Mouse (Mus musculus) cerebellum, adult 11-12 months (tissue): ENCODE results near the gene Gngt2.

Experiments
- DNase-seq: peaks from one replicate; pipeline ENCODE4 v3.0.0; 2022

Gene Gngt2

GRCm38 (mm10) chr11:95837059-95837458, at the start of gene Gngt2:
Gngt2 (plus strand) TSS chr11:95837216.
- DNase-seq: peak; percentile 47

- DNase-seq: no peak
These were observed 47.5 kb upstream of the Gngt2 start for GRCm38 (mm10) chr11:95789451-95789891.

- DNase-seq: peak; percentile 37
These were observed 45.2 kb upstream of the Gngt2 start for GRCm38 (mm10) chr11:95791787-95792186.

- DNase-seq: no peak
These were observed 44.0 kb upstream of the Gngt2 start for GRCm38 (mm10) chr11:95792950-95793509.

GRCm38 (mm10) chr11:95794201-95794600, 42.8 kb upstream of the Gngt2 start:
- no peak for DNase-seq

- no peak for DNase-seq
These were observed 41.4 kb upstream of the Gngt2 start for GRCm38 (mm10) chr11:95795582-95795981.

- DNase-seq: no peak
These were observed 32.0 kb upstream of the Gngt2 start for GRCm38 (mm10) chr11:95805010-95805409.

GRCm38 (mm10) chr11:95805527-95805926, 31.5 kb upstream of the Gngt2 start:
- no peak for DNase-seq

GRCm38 (mm10) chr11:95807884-95808283, 29.1 kb upstream of the Gngt2 start:
- no peak for DNase-seq

- no peak for DNase-seq
These were observed 28.5 kb upstream of the Gngt2 start for GRCm38 (mm10) chr11:95808448-95809011.

GRCm38 (mm10) chr11:95809603-95810002, 27.4 kb upstream of the Gngt2 start:
- no peak for DNase-seq

GRCm38 (mm10) chr11:95810828-95811227, 26.2 kb upstream of the Gngt2 start:
- no peak for DNase-seq

GRCm38 (mm10) chr11:95811741-95812140, 25.3 kb upstream of the Gngt2 start:
- no peak for DNase-seq

GRCm38 (mm10) chr11:95812224-95812623, 24.8 kb upstream of the Gngt2 start:
- no peak for DNase-seq

GRCm38 (mm10) chr11:95814101-95814500, 22.9 kb upstream of the Gngt2 start:
- DNase-seq: no peak

- DNase-seq: no peak
These were observed 22.2 kb upstream of the Gngt2 start for GRCm38 (mm10) chr11:95814857-95815256.

GRCm38 (mm10) chr11:95815412-95815811, 21.6 kb upstream of the Gngt2 start:
- DNase-seq: no peak

GRCm38 (mm10) chr11:95819138-95819537, 17.9 kb upstream of the Gngt2 start:
- DNase-seq: no peak

GRCm38 (mm10) chr11:95821511-95821910, 15.5 kb upstream of the Gngt2 start:
- DNase-seq: no peak

GRCm38 (mm10) chr11:95822437-95822836, 14.6 kb upstream of the Gngt2 start:
- DNase-seq: no peak

- DNase-seq: peak; percentile 95
These were observed 12.7 kb upstream of the Gngt2 start, which contains the start of gene Phospho1 for GRCm38 (mm10) chr11:95824071-95824876. Phospho1 (plus strand) TSS chr11:95824499.

GRCm38 (mm10) chr11:95824877-95825243, 12.2 kb upstream of the Gngt2 start:
- DNase-seq: peak; percentile 83

GRCm38 (mm10) chr11:95825625-95826024, 11.4 kb upstream of the Gngt2 start:
- no peak for DNase-seq
